Mouse (Mus musculus): Measurements from ENCODE around the gene Crat. TPM values are rescaled to one million over a fixed set of nuclear protein-coding genes. Genes with fewer than 3 reads are reported as not detected.

Gene Crat
- polyA plus RNA-seq, 1 experiment from 2014 or later, result 164 TPM

GRCm38 (mm10) chr2:30414681-30415080 lies 932 bp downstream of the Crat start:
- 52% methylated on average over 5 of the region's 5 CpGs for WGBS
- H3K9me3 ChIP-seq (replicated peaks; ENCODE audit: control insufficient read depth, low read length), result no peaks in the 10 kb centered on the region
- H3K4me3 ChIP-seq (ENCODE audit: low read length), result peak overlapping the region; percentile 89
- peaks cover 34% of the 10 kb centered on the region for H3K4me1 ChIP-seq (ENCODE audit: control insufficient read depth, insufficient read depth, low read length)
- H3K36me3 ChIP-seq (ENCODE audit: control insufficient read depth, insufficient read depth), result no peaks in the 10 kb centered on the region
- H3K27ac ChIP-seq (ENCODE audit: low read length), result peak overlapping the region; percentile 97
- peak overlapping the region; percentile 70 for H3K4me2 ChIP-seq (ENCODE audit: low read depth, low read length)
- ATAC-seq (replicated peaks; ENCODE audit: extremely low read depth, insufficient read depth, low FRiP score), result no peak
- no peaks in the 10 kb centered on the region for H3K27me3 ChIP-seq (ENCODE audit: control insufficient read depth, insufficient read depth, low read length)
- peak overlapping the region; percentile 98 for H3K9ac ChIP-seq (ENCODE audit: low read length)

GRCm38 (mm10) chr2:30414101-30414500 lies 1.5 kb downstream of the Crat start:
- Histone ChIP-seq H3K36me3 (ENCODE audit: control insufficient read depth, insufficient read depth) (no peaks in the 10 kb centered on the region), H3K4me3 (ENCODE audit: low read length) (peak overlapping the region; percentile 89), H3K9ac (ENCODE audit: low read length) (peak overlapping the region; percentile 13; the same call in 1 of the 2 replicates), H3K4me1 (ENCODE audit: control insufficient read depth, insufficient read depth, low read length) (peaks cover 36% of the 10 kb centered on the region), H3K27me3 (ENCODE audit: control insufficient read depth, insufficient read depth, low read length) (no peaks in the 10 kb centered on the region), H3K4me2 (ENCODE audit: low read depth, low read length) (peak overlapping the region; percentile 70), H3K9me3 (replicated peaks; ENCODE audit: control insufficient read depth, low read length) (no peaks in the 10 kb centered on the region), H3K27ac (ENCODE audit: low read length) (no peak overlapping the region)
- no peak for ATAC-seq (replicated peaks; ENCODE audit: extremely low read depth, insufficient read depth, low FRiP score)
- 89% methylated on average over 4 of the region's 4 CpGs for WGBS

- Histone ChIP-seq H3K4me3 (ENCODE audit: low read length) (no peak overlapping the region), H3K9me3 (replicated peaks; ENCODE audit: control insufficient read depth, low read length) (no peaks in the 10 kb centered on the region), H3K27me3 (ENCODE audit: control insufficient read depth, insufficient read depth, low read length) (no peaks in the 10 kb centered on the region), H3K9ac (ENCODE audit: low read length) (0 out of 2 replicates have a peak overlapping the region, but pooled peaks have one; percentile 7), H3K27ac (ENCODE audit: low read length) (no peak overlapping the region), H3K36me3 (ENCODE audit: control insufficient read depth, insufficient read depth) (0 out of 2 replicates have a peak, but pooled peaks cover 4% of the 10 kb centered on the region), H3K4me1 (ENCODE audit: control insufficient read depth, insufficient read depth, low read length) (peaks cover 38% of the 10 kb centered on the region), H3K4me2 (ENCODE audit: low read depth, low read length) (peak overlapping the region; percentile 70; the same call in 1 of the 2 replicates)
- WGBS, result 77% methylated on average over 16 of the region's 16 CpGs
- ATAC-seq (replicated peaks; ENCODE audit: extremely low read depth, insufficient read depth, low FRiP score), result no peak
Measured at GRCm38 (mm10) chr2:30413038-30413973, 2.3 kb downstream of the Crat start.

GRCm38 (mm10) chr2:30409454-30410176 lies 6.0 kb downstream of the Crat start:
- Histone ChIP-seq H3K27ac (ENCODE audit: low read length) (peak overlapping the region; percentile 92), H3K36me3 (ENCODE audit: control insufficient read depth, insufficient read depth) (peaks cover 35% of the 10 kb centered on the region), H3K9me3 (replicated peaks; ENCODE audit: control insufficient read depth, low read length) (no peaks in the 10 kb centered on the region), H3K9ac (ENCODE audit: low read length) (peak overlapping the region; percentile 28; the same call in 1 of the 2 replicates), H3K27me3 (ENCODE audit: control insufficient read depth, insufficient read depth, low read length) (no peaks in the 10 kb centered on the region), H3K4me3 (ENCODE audit: low read length) (no peak overlapping the region), H3K4me2 (ENCODE audit: low read depth, low read length) (peak overlapping the region; percentile 36; the same call in 1 of the 2 replicates), H3K4me1 (ENCODE audit: control insufficient read depth, insufficient read depth, low read length) (peaks cover 29% of the 10 kb centered on the region)
- peak; percentile 82 for ATAC-seq (replicated peaks; ENCODE audit: extremely low read depth, insufficient read depth, low FRiP score)
- 78% methylated on average over 5 of the region's 5 CpGs for WGBS

- ATAC-seq (replicated peaks; ENCODE audit: extremely low read depth, insufficient read depth, low FRiP score), result no peak
- Histone ChIP-seq H3K9me3 (replicated peaks; ENCODE audit: control insufficient read depth, low read length) (no peaks in the 10 kb centered on the region), H3K27me3 (ENCODE audit: control insufficient read depth, insufficient read depth, low read length) (no peaks in the 10 kb centered on the region), H3K4me3 (ENCODE audit: low read length) (no peak overlapping the region), H3K9ac (ENCODE audit: low read length) (no peak overlapping the region), H3K4me2 (ENCODE audit: low read depth, low read length) (no peak overlapping the region), H3K36me3 (ENCODE audit: control insufficient read depth, insufficient read depth) (peaks cover 38% of the 10 kb centered on the region), H3K4me1 (ENCODE audit: control insufficient read depth, insufficient read depth, low read length) (peaks cover 21% of the 10 kb centered on the region), H3K27ac (ENCODE audit: low read length) (peak overlapping the region; percentile 53)
- WGBS, result 82% methylated on average over 8 of the region's 8 CpGs
Measured at GRCm38 (mm10) chr2:30408452-30409100, 7.0 kb downstream of the Crat start.

- Histone ChIP-seq H3K27me3 (ENCODE audit: control insufficient read depth, insufficient read depth, low read length) (no peaks in the 10 kb centered on the region), H3K9ac (ENCODE audit: low read length) (no peak overlapping the region), H3K4me2 (ENCODE audit: low read depth, low read length) (no peak overlapping the region), H3K9me3 (replicated peaks; ENCODE audit: control insufficient read depth, low read length) (no peaks in the 10 kb centered on the region), H3K27ac (ENCODE audit: low read length) (no peak overlapping the region), H3K4me1 (ENCODE audit: control insufficient read depth, insufficient read depth, low read length) (peaks cover 18% of the 10 kb centered on the region), H3K4me3 (ENCODE audit: low read length) (no peak overlapping the region), H3K36me3 (ENCODE audit: control insufficient read depth, insufficient read depth) (peaks cover 43% of the 10 kb centered on the region)
- WGBS, result 84% methylated on average over 10 of the region's 10 CpGs
- ATAC-seq (replicated peaks; ENCODE audit: extremely low read depth, insufficient read depth, low FRiP score), result no peak
Measured at GRCm38 (mm10) chr2:30407778-30408177, 7.8 kb downstream of the Crat start.

- Histone ChIP-seq H3K4me3 (ENCODE audit: low read length) (no peak overlapping the region), H3K9me3 (replicated peaks; ENCODE audit: control insufficient read depth, low read length) (no peaks in the 10 kb centered on the region), H3K4me1 (ENCODE audit: control insufficient read depth, insufficient read depth, low read length) (peaks cover 18% of the 10 kb centered on the region), H3K4me2 (ENCODE audit: low read depth, low read length) (no peak overlapping the region), H3K27ac (ENCODE audit: low read length) (no peak overlapping the region), H3K9ac (ENCODE audit: low read length) (no peak overlapping the region), H3K36me3 (ENCODE audit: control insufficient read depth, insufficient read depth) (peaks cover 48% of the 10 kb centered on the region), H3K27me3 (ENCODE audit: control insufficient read depth, insufficient read depth, low read length) (no peaks in the 10 kb centered on the region)
- no peak for ATAC-seq (replicated peaks; ENCODE audit: extremely low read depth, insufficient read depth, low FRiP score)
- 90% methylated on average over 2 of the region's 2 CpGs for WGBS
Measured at GRCm38 (mm10) chr2:30407221-30407620, 8.4 kb downstream of the Crat start.

- Histone ChIP-seq H3K9me3 (replicated peaks; ENCODE audit: control insufficient read depth, low read length) (no peaks in the 10 kb centered on the region), H3K27me3 (ENCODE audit: control insufficient read depth, insufficient read depth, low read length) (no peaks in the 10 kb centered on the region), H3K36me3 (ENCODE audit: control insufficient read depth, insufficient read depth) (peaks cover 60% of the 10 kb centered on the region), H3K4me2 (ENCODE audit: low read depth, low read length) (no peak overlapping the region), H3K4me1 (ENCODE audit: control insufficient read depth, insufficient read depth, low read length) (peaks cover 11% of the 10 kb centered on the region), H3K9ac (ENCODE audit: low read length) (no peak overlapping the region), H3K27ac (ENCODE audit: low read length) (no peak overlapping the region), H3K4me3 (ENCODE audit: low read length) (no peak overlapping the region)
- 73% methylated on average over 1 of the region's 1 CpGs for WGBS
- ATAC-seq (replicated peaks; ENCODE audit: extremely low read depth, insufficient read depth, low FRiP score), result no peak
Measured at GRCm38 (mm10) chr2:30403870-30404269, 11.7 kb downstream of the Crat start.

Measured in heart, embryonic 16.5 days (tissue).